Mouse (Mus musculus) hindlimb bud, embryonic 11.5 days (tissue): ENCODE results near the gene Reck.
A peak's percentile ranks its signal among the peaks of the same experiment; 100 is the strongest.

Experiments used
- DNase-seq: peaks from one replicate; pipeline ENCODE4 v3.0.0-alpha.2; 2012; ENCODE audit warnings: low read depth, low spot score; ENCODE audit errors: extremely low spot score

The Reck gene

DNA sequence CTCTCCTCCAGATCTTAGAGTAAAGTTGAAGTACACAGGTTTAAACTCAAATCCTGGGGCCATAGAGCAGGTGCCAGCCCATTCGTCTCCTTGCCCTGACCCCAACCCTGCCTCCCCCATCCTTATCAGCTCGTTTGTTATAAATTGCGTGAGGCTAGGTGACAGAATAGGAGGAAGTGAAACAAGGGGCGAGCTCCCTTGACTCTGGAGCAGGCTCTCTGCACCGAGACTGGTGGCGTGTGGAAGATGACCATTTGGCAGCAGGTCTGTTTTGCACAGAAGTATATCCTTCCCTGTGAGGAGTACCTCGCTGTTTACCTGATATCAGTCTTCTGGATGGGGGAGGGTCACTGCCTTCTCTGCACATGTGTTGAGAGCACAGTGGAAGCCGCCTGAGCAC lies 23.9 kb downstream of the Reck start:
- DNase-seq, result no peak

DNA sequence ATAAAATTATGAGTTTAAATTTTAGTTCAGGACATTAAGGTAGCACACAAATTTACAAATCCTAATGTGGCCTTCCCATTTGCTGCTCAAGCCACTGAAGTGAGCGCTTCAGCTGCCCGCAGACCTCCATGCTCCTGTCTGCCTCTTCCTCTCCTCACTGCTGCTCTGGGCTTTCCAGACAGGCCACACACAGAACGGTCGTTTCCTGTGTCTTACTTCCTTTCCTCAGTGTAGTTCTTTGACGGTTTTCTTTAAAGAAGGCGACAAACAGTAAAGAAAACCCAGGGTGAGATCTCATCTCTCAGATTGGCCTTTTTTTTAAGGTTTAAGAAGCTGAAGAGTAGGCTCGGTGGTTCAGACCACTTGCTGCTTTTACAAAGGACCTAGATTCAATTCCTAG lies 28.4 kb downstream of the Reck start:
- no peak for DNase-seq

- DNase-seq, result peak; percentile 61
Measured at GRCm38 (mm10) chr4:43906443-43906842, 31.1 kb downstream of the Reck start.

DNA sequence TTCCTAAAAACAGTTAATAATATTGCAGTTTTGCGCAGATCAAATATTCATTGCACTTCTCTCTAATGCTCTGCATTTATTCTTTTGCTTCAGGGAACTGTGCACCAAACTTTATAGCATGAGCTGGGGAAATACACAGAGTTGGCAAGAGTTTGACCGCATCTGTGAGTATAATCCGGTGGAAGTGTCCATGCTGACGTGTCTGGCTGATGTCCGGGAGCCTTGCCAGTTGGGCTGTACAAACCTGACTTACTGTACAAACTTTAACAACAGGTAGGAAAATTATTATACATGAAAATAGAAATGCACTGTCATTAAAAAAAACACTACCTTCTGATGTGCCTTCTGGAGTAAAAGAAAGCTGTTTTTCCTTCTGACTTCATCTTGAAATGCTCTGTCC lies 42.9 kb downstream of the Reck start:
- DNase-seq, result no peak

GRCm38 (mm10) chr4:43920602-43921001 lies 45.3 kb downstream of the Reck start:
- no peak for DNase-seq

DNA sequence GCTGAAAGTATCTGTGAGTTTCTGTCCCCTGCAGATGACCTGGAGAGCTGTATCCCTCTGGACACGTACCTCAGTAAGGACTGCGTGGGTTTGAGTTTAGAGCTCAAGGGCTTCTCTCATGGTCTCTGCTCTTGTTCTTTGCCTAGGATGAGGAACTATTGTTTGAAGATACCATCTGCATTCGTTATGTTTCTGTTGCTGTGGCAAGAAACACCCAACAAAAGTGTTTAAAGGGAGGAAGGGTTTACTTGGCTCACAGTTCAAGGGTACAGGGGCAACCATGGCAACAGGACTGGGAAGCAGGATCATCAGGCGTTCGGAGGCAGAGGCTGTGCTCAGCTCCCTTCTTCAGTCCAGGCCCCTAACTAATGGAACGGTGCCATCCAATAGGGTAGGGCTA lies 49.8 kb downstream of the Reck start:
- DNase-seq, result no peak

- DNase-seq, result peak; percentile 52
Measured at GRCm38 (mm10) chr4:43925779-43926178, 50.4 kb downstream of the Reck start.

DNA sequence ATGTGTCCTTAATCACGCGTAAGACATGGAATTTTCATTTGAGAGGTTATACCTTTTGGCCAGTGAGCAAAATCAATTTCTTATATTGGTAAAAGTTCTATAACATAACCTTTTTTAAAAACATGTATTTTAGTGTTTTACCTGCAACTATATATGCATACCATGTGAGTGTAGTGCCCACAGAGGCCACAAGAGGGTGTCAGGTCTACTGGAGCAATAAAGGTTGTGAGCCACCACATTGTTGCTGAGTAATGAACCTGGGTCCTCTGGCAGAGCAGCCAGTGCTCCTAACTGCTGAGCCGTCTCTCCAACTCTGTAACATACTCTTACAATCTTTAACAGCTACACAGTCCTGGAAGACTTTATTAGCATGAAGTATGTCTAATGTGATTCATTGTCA lies 52.5 kb downstream of the Reck start:
- DNase-seq, result no peak

DNA sequence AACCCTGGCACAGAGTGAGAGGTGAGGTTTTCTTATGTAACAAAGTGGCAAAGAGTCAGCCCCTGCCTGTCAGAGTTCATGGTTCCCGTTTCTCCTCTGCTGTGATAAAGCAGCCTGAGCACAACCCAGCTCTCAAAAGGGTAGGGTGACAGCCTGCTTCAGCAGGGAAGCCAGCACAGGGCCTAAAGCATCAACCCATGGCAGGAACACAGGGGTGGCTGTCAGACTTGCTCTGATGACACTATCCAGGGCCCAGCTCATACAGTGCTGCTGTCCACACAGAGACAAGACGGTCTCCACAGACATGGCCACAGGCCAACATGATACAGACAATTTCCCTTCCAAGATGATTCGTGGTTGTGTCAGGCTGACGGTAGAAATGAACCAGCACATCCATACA lies 56.5 kb downstream of the Reck start:
- no peak for DNase-seq

- no peak for DNase-seq
Measured at GRCm38 (mm10) chr4:43936186-43936585, 60.9 kb downstream of the Reck start.

- DNase-seq, result no peak
Measured at GRCm38 (mm10) chr4:43936749-43937674, 61.7 kb downstream of the Reck start.

DNA sequence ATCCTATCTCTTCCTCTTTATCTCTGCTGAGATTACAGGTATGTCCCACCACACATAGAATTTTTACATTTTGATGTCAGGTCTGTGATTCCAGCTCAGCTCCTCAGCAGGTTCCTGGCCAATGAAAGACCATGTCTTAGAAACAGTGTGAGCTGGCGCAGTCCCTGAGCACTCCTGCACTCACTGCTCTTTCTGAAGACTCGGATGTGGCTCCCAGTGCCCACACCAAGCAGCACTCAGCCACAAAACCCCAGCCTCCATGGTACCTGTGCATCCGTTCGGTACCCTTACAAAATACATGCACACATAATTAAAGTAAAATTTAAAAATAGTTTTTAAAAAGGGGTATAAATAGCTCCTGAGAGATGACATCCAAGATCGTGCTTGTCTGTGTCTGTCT lies 66.0 kb downstream of the Reck start:
- DNase-seq, result no peak

DNA sequence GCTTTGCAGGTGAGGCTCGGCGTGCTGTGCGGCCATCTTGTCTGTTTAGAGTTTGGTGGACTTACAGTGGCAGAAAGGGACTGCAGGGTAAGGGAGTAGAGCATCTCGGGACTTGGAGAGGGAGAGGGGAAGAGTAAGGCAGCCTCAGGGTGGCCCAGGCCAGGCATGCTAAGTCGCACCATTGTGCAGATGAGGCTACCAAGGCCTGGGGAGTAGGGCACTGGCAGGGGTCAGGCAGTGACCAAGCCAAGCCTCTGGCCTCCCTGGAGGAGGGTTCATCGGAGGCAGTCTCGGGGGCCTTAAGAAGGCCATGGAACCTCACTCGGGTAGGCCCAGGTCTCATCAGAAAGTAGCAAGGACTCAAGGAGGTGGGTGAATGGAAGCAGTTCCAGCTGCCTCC lies 67.1 kb downstream of the Reck start:
- DNase-seq, result no peak

- no peak for DNase-seq
Measured at GRCm38 (mm10) chr4:43947571-43947970, 72.2 kb downstream of the Reck start.

- no peak for DNase-seq
Measured at GRCm38 (mm10) chr4:43957292-43957845, 82.0 kb downstream of the Reck start, which contains the start of gene Glipr2. TSS of gene Glipr2 (plus strand) at chr4:43957401.

- DNase-seq, result no peak
Measured at GRCm38 (mm10) chr4:43957846-43958461, 82.6 kb downstream of the Reck start.

- DNase-seq, result no peak
Measured at GRCm38 (mm10) chr4:43959523-43960179, 84.3 kb downstream of the Reck start.

GRCm38 (mm10) chr4:43960207-43960606 lies 84.9 kb downstream of the Reck start:
- DNase-seq, result no peak

DNA sequence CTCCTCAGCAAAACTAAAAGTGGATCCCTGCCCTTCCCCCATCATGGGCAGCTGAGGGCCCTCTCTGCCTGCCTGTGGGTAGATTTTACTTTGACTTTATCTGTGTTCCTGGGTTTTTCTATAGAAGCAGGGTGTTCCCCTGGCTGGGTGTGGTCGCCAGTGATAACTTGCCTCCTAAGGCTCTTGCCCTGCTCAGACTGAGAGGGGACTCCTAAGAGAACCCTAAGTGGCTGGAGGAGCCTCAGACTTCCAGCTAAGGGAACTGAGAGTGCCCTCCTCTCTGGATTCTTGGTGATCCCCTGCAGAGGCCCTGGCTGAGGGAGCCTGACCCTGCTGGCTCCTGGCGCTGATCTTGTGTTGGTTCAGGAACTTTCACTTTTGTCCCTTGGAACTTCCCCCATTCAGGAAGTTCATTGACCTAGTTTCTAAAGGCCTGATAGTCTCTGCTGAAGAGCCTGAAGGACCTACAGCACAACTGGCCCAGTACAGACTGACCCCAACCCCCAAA lies 89.0 kb downstream of the Reck start:
- DNase-seq, result no peak

DNA sequence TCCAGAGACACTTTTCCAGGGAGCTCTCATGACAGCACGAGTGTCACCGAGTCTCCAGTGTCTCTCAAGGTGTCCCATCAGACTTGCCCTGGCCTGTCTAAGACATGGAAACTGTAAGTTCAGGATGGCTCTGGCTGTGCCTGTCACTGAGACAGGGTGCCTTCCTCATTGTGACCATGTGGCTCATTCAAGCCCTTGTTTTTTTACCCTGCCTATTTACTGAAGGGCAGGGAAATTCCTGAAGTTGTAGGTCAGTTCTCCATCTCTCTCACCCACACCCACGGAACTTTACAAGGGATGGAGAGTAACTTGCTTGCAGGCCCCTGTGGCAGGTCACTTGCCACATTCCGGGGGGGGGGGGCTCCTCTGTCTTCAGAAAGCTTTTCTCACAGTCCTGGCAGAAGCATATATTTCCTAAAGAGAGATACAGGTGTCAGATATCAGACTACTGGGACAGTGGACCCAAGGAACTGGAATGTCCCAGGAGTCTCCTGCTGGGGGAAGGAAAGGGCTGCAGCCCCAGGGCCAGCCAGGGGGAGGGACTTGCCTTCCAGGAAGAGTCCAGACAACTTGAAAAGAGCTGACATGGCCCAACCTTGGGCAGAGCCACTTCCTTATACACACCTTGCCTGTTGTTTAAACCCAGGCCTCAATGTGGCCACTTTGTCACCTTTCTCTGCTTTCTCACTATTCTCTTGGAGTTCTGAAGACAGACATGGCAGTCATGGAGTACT lies 89.8 kb downstream of the Reck start:
- no peak for DNase-seq
